In the genomic region with DNA sequence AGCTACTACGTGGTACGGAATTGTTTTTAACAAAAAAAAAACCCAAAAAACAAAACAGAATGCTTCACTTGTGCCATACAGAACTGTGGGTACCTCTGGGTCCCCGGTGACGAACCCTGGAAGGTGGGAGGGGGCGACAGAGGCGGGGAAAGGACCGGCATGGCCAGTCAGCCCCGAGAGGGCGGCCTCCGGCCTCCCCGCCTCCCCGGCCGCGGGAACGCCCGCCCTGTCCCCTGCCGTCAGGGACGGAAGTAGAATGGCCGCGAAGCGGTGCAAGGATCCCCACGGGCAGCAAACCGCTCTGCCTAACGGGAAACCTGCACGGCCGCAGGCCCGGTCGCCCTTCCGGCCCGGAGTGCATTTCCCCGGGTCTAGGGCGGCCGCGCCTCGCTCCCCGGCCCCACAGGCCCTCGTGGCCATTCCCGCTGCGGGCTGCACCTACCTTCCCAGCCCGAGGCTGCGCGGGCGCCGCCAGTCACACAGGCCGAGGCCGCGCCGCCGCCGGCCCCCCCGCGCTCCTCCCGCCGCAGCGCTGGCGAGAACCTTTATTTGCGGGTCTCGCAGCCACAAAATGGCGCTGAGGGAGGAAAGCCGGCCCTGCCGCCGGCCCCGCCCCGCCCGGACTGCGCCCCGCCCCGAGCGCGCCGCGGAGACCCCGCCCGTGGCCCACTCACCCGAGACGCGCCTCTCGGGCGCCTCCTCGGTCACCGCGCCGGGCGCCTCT, we compare ENCODE assay signal across 8 mouse cellular contexts. TPM values are rescaled to one million over a fixed set of nuclear protein-coding genes. Genes with fewer than 3 reads are reported as not detected.
DNase-seq lines count a peak whose midpoint lies in the region; ATAC-seq and TF ChIP-seq lines count a peak whose summit lies in the region.

No protein-coding gene starts in this region.

- H3K9ac ChIP-seq in heart, embryonic 15.5 days: peak overlapping the region; percentile 99
- peak overlapping the region; percentile 100 for H3K9ac ChIP-seq in liver, embryonic 14.5 days (replicated peaks)
- H3K9ac ChIP-seq in stomach, embryonic 15.5 days: peak overlapping the region; percentile 100

- H3K9me3 ChIP-seq in forebrain, embryonic 10.5 days: peaks cover 7% of the 10 kb centered on the region; the same call in 1 of the 2 replicates
- no peaks in the 10 kb centered on the region for H3K9me3 ChIP-seq in heart, embryonic 15.5 days (replicated peaks)
- H3K9me3 ChIP-seq in liver, embryonic 14.5 days (ENCODE audit: control insufficient read depth, low read length): no peaks in the 10 kb centered on the region
- no peaks in the 10 kb centered on the region for H3K9me3 ChIP-seq in stomach, embryonic 15.5 days

- H3K36me3 ChIP-seq in forebrain, embryonic 10.5 days (replicated peaks): peaks cover 27% of the 10 kb centered on the region
- H3K36me3 ChIP-seq in heart, embryonic 15.5 days: no peaks in the 10 kb centered on the region
- peaks cover 4% of the 10 kb centered on the region; the same call in 1 of the 2 replicates for H3K36me3 ChIP-seq in liver, embryonic 14.5 days (replicated peaks; ENCODE audit: control insufficient read depth, insufficient read depth, low read depth)
- H3K36me3 ChIP-seq in stomach, embryonic 15.5 days: peaks cover 4% of the 10 kb centered on the region; the same call in 1 of the 2 replicates

- H3K4me1 ChIP-seq in forebrain, embryonic 10.5 days: peaks cover 15% of the 10 kb centered on the region
- H3K4me1 ChIP-seq in heart, embryonic 15.5 days (replicated peaks): peaks cover 16% of the 10 kb centered on the region
- peaks cover 2 to 3% of the 10 kb centered on the region in 2 experiments; a peak in 1 of 4 replicates for H3K4me1 ChIP-seq in liver, embryonic 14.5 days (replicated peaks; ENCODE audit: control insufficient read depth in 2 of 2, insufficient read depth in 2 of 2, low read length in 1 of 2)
- H3K4me1 ChIP-seq in stomach, embryonic 15.5 days: peaks cover 4% of the 10 kb centered on the region; the same call in 1 of the 2 replicates

- DNase-seq in CD4-positive, CD25-positive, alpha-beta regulatory T cell, adult 2 months (ENCODE audit: low read depth, low spot score): peak; percentile 90
- peak; percentile 56 for DNase-seq in c-Kit-positive CD71-negative TER-119-negative erythroid progenitor cells, embryonic 14.5 days (ENCODE audit: low read depth)
- peak; percentile 87 for DNase-seq in forebrain, embryonic 10.5 days (ENCODE audit: extremely low spot score, low spot score)
- peak; percentile 88 to 95 for DNase-seq in kidney, postnatal 25 days
- peak; percentile 58 to 68 (median 65) for DNase-seq in liver, embryonic 14.5 days (ENCODE audit: low read depth in 3 of 3, low spot score in 3 of 3)
- DNase-seq in neural tube, embryonic 10.5 days (ENCODE audit: extremely low spot score, low spot score): peak; percentile 91

- peak overlapping the region; percentile 99 for H3K27ac ChIP-seq in forebrain, embryonic 10.5 days
- H3K27ac ChIP-seq in heart, embryonic 15.5 days: peak overlapping the region; percentile 99
- peak overlapping the region; percentile 98 for H3K27ac ChIP-seq in liver, embryonic 14.5 days
- H3K27ac ChIP-seq in stomach, embryonic 15.5 days: peak overlapping the region; percentile 100

- TF ChIP-seq EP300 in liver, embryonic 14.5 days (IDR thresholded peaks at IDR 0.05; ENCODE audit: low read depth): no peak

- no peaks in the 10 kb centered on the region for H3K27me3 ChIP-seq in forebrain, embryonic 10.5 days (ENCODE audit: poor library complexity, severe bottlenecking)
- H3K27me3 ChIP-seq in heart, embryonic 15.5 days: no peaks in the 10 kb centered on the region
- no peaks in the 10 kb centered on the region for H3K27me3 ChIP-seq in liver, embryonic 14.5 days (ENCODE audit: control insufficient read depth, insufficient read depth, low read length)
- H3K27me3 ChIP-seq in stomach, embryonic 15.5 days (replicated peaks): no peaks in the 10 kb centered on the region

- ATAC-seq in heart, embryonic 15.5 days (replicated peaks; ENCODE audit: insufficient number of reproducible peaks, insufficient read depth, low FRiP score, low read depth): peak; percentile 94
- peak; percentile 93 for ATAC-seq in liver, embryonic 14.5 days (ENCODE audit: insufficient read depth)
- ATAC-seq in stomach, embryonic 15.5 days (ENCODE audit: insufficient read depth, low FRiP score, low read depth): peak; percentile 94

- H3K4me2 ChIP-seq in heart, embryonic 15.5 days: peak overlapping the region; percentile 85
- peak overlapping the region; percentile 84 for H3K4me2 ChIP-seq in liver, embryonic 14.5 days (ENCODE audit: low read depth)
- H3K4me2 ChIP-seq in stomach, embryonic 15.5 days: peak overlapping the region; percentile 73

- 0 out of 2 replicates have a peak, but pooled peaks have one; percentile 8 for TF ChIP-seq CTCF in liver, embryonic 14.5 days (IDR thresholded peaks at IDR 0.05; ENCODE audit: low read depth)

- peak overlapping the region; percentile 99 for H3K4me3 ChIP-seq in forebrain, embryonic 10.5 days
- peak overlapping the region; percentile 87 for H3K4me3 ChIP-seq in heart, embryonic 15.5 days
- H3K4me3 ChIP-seq in liver, embryonic 14.5 days (ENCODE audit: insufficient read depth in 1 of 2, low read depth in 2 of 2, low read length in 2 of 2): peak overlapping the region; percentile 81 to 100
- peak overlapping the region; percentile 100 for H3K4me3 ChIP-seq in stomach, embryonic 15.5 days (replicated peaks)

- under 1% methylated on average over 80 of the region's 84 CpGs for WGBS in forebrain, embryonic 10.5 days
- 0% methylated on average over 74 of the region's 84 CpGs for WGBS in heart, embryonic 15.5 days
- under 1% methylated on average over 74 of the region's 84 CpGs for WGBS in liver, embryonic 14.5 days (ENCODE audit: insufficient replicate concordance)
- under 1% methylated on average over 66 of the region's 84 CpGs for WGBS in stomach, embryonic 15.5 days

RNA-seq across cellular contexts. Expression of gene Wtap, which starts 2.2 kb away (rescaled TPM):
- 140 and 149 TPM in 2 replicates for polyA plus RNA-seq in forebrain, embryonic 10.5 days (2016; fragmentation: Nextera tagmentation; extraction: Ambion mirVana)
- polyA plus RNA-seq in heart, embryonic 15.5 days (2015; fragmentation: Nextera tagmentation; extraction: Ambion mirVana): 73.4 and 76.1 TPM in 2 replicates
- 13.3 and 24.5 TPM in 2 replicates for polyA plus RNA-seq in liver, embryonic 14.5 days (2012; rRNA removed)
- 51.9 and 54.6 TPM in 2 replicates for polyA plus RNA-seq in liver, embryonic 14.5 days (2014; fragmentation: Nextera tagmentation; extraction: Ambion mirVana)
- polyA plus RNA-seq in stomach, embryonic 15.5 days (2015; fragmentation: Nextera tagmentation; extraction: Ambion mirVana): 119 and 122 TPM in 2 replicates

RNA-seq across cellular contexts. Expression of gene Sod2, which starts 14.8 kb away (rescaled TPM):
- polyA plus RNA-seq in forebrain, embryonic 10.5 days (2016; fragmentation: Nextera tagmentation; extraction: Ambion mirVana): 109 TPM in 2 replicates
- 376 and 436 TPM in 2 replicates for polyA plus RNA-seq in heart, embryonic 15.5 days (2015; fragmentation: Nextera tagmentation; extraction: Ambion mirVana)
- 40.4 and 105 TPM in 2 replicates for polyA plus RNA-seq in liver, embryonic 14.5 days (2012; rRNA removed)
- polyA plus RNA-seq in liver, embryonic 14.5 days (2014; fragmentation: Nextera tagmentation; extraction: Ambion mirVana): 135 and 136 TPM in 2 replicates
- 139 and 140 TPM in 2 replicates for polyA plus RNA-seq in stomach, embryonic 15.5 days (2015; fragmentation: Nextera tagmentation; extraction: Ambion mirVana)

RNA-seq across cellular contexts. Expression of gene Acat2, which starts 31.2 kb away (rescaled TPM):
- 396 and 405 TPM in 2 replicates for polyA plus RNA-seq in forebrain, embryonic 10.5 days (2016; fragmentation: Nextera tagmentation; extraction: Ambion mirVana)
- polyA plus RNA-seq in heart, embryonic 15.5 days (2015; fragmentation: Nextera tagmentation; extraction: Ambion mirVana): 26.5 and 46.7 TPM in 2 replicates
- polyA plus RNA-seq in liver, embryonic 14.5 days (2012; rRNA removed): 29.2 and 36.3 TPM in 2 replicates
- polyA plus RNA-seq in liver, embryonic 14.5 days (2014; fragmentation: Nextera tagmentation; extraction: Ambion mirVana): 55.4 and 59.3 TPM in 2 replicates
- polyA plus RNA-seq in stomach, embryonic 15.5 days (2015; fragmentation: Nextera tagmentation; extraction: Ambion mirVana): 146 and 154 TPM in 2 replicates

RNA-seq across cellular contexts. Expression of gene Acat3, which starts 51.4 kb away (rescaled TPM):
- 1.5 and 2.0 TPM in 2 replicates for polyA plus RNA-seq in forebrain, embryonic 10.5 days (2016; fragmentation: Nextera tagmentation; extraction: Ambion mirVana)
- 0.29 and 0.40 TPM in 2 replicates for polyA plus RNA-seq in heart, embryonic 15.5 days (2015; fragmentation: Nextera tagmentation; extraction: Ambion mirVana)
- polyA plus RNA-seq in liver, embryonic 14.5 days (2012; rRNA removed): 2.8 and 3.9 TPM in 2 replicates
- 3.9 and 4.4 TPM in 2 replicates for polyA plus RNA-seq in liver, embryonic 14.5 days (2014; fragmentation: Nextera tagmentation; extraction: Ambion mirVana)
- polyA plus RNA-seq in stomach, embryonic 15.5 days (2015; fragmentation: Nextera tagmentation; extraction: Ambion mirVana): 1.2 and 1.6 TPM in 2 replicates

Comparison
In these comparisons a context has a peak if more than half of its experiments do, and no peak if none do; other contexts are left out.
1. Peak in every context shown above with its lines: DNase-seq, ATAC-seq, H3K4me3 ChIP-seq and H3K27ac ChIP-seq.